Mouse (Mus musculus) hindbrain, embryonic 12.5 days (tissue): ENCODE data around the gene Cnga3. TPM values are rescaled to one million over a fixed set of nuclear protein-coding genes. Genes with fewer than 3 reads are reported as not detected.

ENCODE experiments used
- ATAC-seq: fragments of 200-750 bp; cut with Nextera tagmentation; 2 replicates; pipeline ENCODE4 v1.8.0; 2017; ENCODE audit warnings: moderate TSS enrichment; ENCODE audit not compliant: low FRiP score
- H3K27ac ChIP-seq: fragments of 300-500 bp; sonication (generic); 2 replicates; pipeline ENCODE4 v1.5.1; 2016; ENCODE audit warnings: mild to moderate bottlenecking
- H3K27me3 ChIP-seq: fragments of 300-500 bp; sonication (generic); 2 replicates; pipeline ENCODE4 v1.6.1; 2016; ENCODE audit warnings: mild to moderate bottlenecking
- H3K36me3 ChIP-seq: fragments of 300-500 bp; sonication (generic); 2 replicates; pipeline ENCODE4 v1.6.1; 2016; ENCODE audit warnings: mild to moderate bottlenecking
- H3K4me1 ChIP-seq: fragments of 300-500 bp; sonication (generic); 2 replicates; pipeline ENCODE4 v1.6.1; 2016
- H3K4me2 ChIP-seq: fragments of 300-500 bp; sonication (generic); replicated peaks from 2 replicates; pipeline ENCODE4 v1.6.1; 2016; ENCODE audit warnings: mild to moderate bottlenecking
- H3K4me3 ChIP-seq: fragments of 300-500 bp; sonication (generic); 2 replicates; pipeline ENCODE4 v1.5.1; 2016; ENCODE audit warnings: mild to moderate bottlenecking
- H3K9ac ChIP-seq: fragments of 300-500 bp; sonication (generic); 2 replicates; pipeline ENCODE4 v1.6.1; 2016; ENCODE audit warnings: mild to moderate bottlenecking, moderate library complexity
- H3K9me3 ChIP-seq: fragments of 300-500 bp; sonication (generic); replicated peaks from 2 replicates; pipeline ENCODE4 v1.6.1; 2016; ENCODE audit warnings: mild to moderate bottlenecking
- WGBS: fragments of 180-500 bp; shearing (Covaris S2); methylation state at CpG from one replicate; pipeline ENCODE4 v1.1.7; 2016; 5-methylcytosine and 5-hydroxymethylcytosine counted together
- polyA plus RNA-seq: library from polyadenylated mRNA; unstranded; fragments of >200 nt; fragmentation: Nextera tagmentation; extraction: Ambion mirVana; gene quantifications from 2 replicates; pipeline ENCODE4 v1.2.1, GENCODE M21; 2016

Gene Cnga3
- polyA plus RNA-seq, 1 experiment from 2014 or later, result 0.15 TPM

DNA sequence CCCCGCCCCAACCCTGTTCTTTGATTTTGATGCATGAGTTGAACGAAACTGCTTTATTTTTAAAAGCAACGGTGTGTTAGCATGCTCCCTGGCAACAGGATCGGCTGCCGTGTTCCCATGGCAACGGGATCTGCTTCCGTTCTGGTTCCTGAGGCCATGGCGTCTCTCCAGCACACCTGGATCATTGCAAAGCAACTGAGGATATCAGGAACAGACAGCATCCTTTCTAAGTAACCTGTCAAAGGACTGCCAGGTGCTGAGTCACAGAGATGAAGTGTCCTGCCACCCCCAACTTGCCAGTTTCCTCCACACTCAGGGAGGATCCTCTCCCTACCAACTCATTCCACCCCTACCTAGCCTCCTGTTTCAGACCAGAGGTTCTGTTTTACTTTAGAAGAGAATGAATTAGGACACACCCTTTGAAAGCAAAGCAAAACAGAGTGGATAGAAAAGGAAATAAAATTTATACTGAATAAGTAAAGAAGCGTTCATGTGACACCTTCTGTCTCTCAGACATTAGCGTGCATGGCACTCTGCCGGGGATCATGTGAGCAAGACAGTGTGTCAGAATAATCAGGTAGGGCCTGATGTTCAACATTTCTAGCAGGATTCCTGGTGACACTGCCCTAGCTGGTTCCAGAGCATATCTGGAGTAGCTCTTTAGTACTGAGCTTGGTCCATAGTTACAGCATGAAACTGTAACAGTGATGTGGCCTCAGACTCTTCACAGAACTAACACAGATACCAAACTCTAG, 74.1 kb downstream of the Cnga3 start:
- no peaks in the 10 kb centered on the region for H3K27me3 ChIP-seq
- no peaks in the 10 kb centered on the region for H3K9me3 ChIP-seq
- 0 out of 2 replicates have a peak, but pooled peaks cover 2% of the 10 kb centered on the region for H3K4me1 ChIP-seq
- no peak for ATAC-seq
- no peak overlapping the region for H3K4me3 ChIP-seq
- no peak overlapping the region for H3K9ac ChIP-seq
- H3K27ac ChIP-seq, result no peak overlapping the region
- WGBS, result 66% methylated on average over 11 of the region's 11 CpGs
- H3K4me2 ChIP-seq, result no peak overlapping the region
- no peaks in the 10 kb centered on the region for H3K36me3 ChIP-seq

- Histone ChIP-seq H3K27me3 (no peaks in the 10 kb centered on the region), H3K27ac (no peak overlapping the region), H3K36me3 (no peaks in the 10 kb centered on the region), H3K4me1 (0 out of 2 replicates have a peak, but pooled peaks cover 2% of the 10 kb centered on the region), H3K4me3 (no peak overlapping the region), H3K9me3 (no peaks in the 10 kb centered on the region), H3K4me2 (no peak overlapping the region), H3K9ac (no peak overlapping the region)
- 83% methylated on average over 7 of the region's 7 CpGs for WGBS
- ATAC-seq, result no peak
Measured at GRCm38 (mm10) chr1:37288941-37289340, 74.7 kb downstream of the Cnga3 start.

GRCm38 (mm10) chr1:37296414-37296813, 82.2 kb downstream of the Cnga3 start:
- no peaks in the 10 kb centered on the region for H3K36me3 ChIP-seq

DNA sequence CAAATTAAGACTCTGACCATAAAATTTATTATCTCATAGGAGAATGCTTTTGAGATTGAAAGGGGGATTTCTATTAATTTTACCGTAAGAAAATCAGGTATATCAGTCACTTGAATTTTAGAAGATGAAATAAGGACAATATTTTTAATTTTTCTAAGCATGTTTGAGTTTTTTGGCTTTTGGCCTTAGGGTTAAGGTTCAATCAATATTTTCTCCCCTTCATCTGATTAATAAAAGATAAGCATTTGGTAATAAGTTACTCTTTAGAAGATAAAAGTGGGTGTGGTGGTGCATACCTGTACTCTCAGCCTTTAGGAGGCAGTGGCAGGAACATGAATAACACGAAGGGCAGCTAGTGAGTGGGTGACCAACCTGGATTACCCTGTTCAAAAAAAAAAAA, 84.7 kb downstream of the Cnga3 start:
- Histone ChIP-seq H3K4me1 (peaks cover 14% of the 10 kb centered on the region), H3K4me2 (no peak overlapping the region), H3K27me3 (no peaks in the 10 kb centered on the region), H3K9me3 (no peaks in the 10 kb centered on the region), H3K9ac (no peak overlapping the region), H3K4me3 (no peak overlapping the region), H3K36me3 (no peaks in the 10 kb centered on the region), H3K27ac (no peak overlapping the region)
- WGBS, result 91% methylated on average over 2 of the region's 2 CpGs
- no peak for ATAC-seq

More at GRCm38 (mm10) chr1:37296414-37296813, 82.2 kb downstream of the Cnga3 start:
- Histone ChIP-seq H3K9me3 (no peaks in the 10 kb centered on the region), H3K27ac (no peak overlapping the region), H3K4me1 (peaks cover 10% of the 10 kb centered on the region), H3K4me2 (no peak overlapping the region), H3K4me3 (no peak overlapping the region), H3K27me3 (no peaks in the 10 kb centered on the region), H3K9ac (no peak overlapping the region)
- 47% methylated on average over 1 of the region's 1 CpGs for WGBS
- no peak for ATAC-seq

DNA sequence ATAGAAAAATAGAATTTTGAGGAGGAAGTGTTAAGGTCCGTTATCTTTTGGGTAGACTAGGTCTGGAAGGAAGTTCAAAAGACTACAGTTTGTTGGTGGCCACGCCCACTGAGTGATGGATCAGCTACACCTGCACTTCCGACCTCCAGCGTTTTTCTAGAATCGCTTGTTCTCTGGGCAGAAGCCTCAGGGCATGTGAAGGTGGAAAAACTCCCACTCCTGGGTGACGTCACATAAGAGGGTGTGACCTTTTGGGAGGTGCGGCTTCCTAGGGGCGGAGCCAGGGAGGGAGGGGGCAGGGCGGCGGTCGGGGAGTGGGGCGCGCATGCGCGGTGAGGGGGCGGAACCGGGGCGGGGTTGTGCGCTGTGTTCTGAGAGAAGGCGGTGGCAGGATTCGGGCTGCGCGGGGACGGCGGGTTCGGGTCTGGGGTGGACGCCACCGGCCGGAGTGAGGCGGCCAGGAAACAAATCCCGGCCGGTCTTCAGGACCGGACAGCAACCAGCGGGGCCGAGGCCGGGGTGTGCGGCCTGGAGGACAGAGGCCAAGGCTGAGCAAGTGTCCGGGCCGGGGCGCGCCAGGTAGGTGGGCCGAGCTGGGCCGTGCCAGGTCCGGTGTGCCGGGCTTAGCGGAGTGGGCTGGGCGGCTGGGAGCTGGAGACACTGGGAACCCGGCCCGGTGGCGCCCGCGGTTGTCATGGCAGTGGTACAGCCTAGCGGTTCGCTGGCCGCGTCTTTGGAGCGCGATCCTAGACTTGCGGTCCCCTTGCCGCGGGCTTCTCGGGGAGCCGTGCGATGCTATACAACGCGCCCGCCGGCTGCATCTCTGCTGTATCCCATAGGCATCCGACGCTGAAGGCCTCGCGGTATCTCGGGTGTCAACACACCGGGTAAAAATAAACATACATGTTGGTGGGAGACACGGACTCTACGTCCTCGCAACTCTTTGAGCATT, 85.6 kb downstream of the Cnga3 start, which contains the start of gene Inpp4a:
Inpp4a (plus strand) TSS at position 326 of the 952 bp plus-strand sequence.
- Histone ChIP-seq H3K27ac (peak within 1 kb of the TSS; percentile 72; the same call in 1 of the 2 replicates), H3K9ac (peak within 1 kb of the TSS; percentile 85), H3K36me3 (no peaks in the 10 kb centered on the region), H3K9me3 (no peaks in the 10 kb centered on the region), H3K4me2 (peak within 1 kb of the TSS; percentile 58), H3K27me3 (no peaks in the 10 kb centered on the region), H3K4me1 (peaks cover 14% of the 10 kb centered on the region), H3K4me3 (peak within 1 kb of the TSS; percentile 94)
- 2% methylated on average over 77 of the region's 77 CpGs for WGBS
- ATAC-seq, result peak; percentile 93

DNA sequence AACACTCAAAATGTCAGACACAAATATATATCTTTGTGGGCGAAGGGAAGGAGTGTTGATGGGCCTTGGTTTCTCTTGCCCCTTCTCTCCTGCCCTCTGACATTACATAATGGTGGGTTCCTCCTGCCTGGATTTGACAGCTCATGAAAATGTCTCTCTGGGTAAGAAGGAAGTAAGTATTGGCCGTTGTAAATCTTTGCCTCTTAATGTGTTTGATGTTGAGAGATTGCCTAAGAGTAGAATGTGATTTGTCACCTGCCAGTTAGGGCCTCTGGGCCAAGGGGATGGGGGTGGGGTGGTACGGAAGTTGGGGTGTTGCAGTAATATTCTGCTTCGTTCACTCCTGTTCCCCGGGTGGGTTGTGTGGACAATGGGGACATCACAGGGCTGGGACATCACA, 86.4 kb downstream of the Cnga3 start:
- no peak for ATAC-seq

GRCm38 (mm10) chr1:37302801-37303200, 88.6 kb downstream of the Cnga3 start:
- no peak overlapping the region for H3K4me3 ChIP-seq
- WGBS, result 72% methylated on average over 3 of the region's 3 CpGs
- H3K9ac ChIP-seq, result no peak overlapping the region
- H3K4me2 ChIP-seq, result no peak overlapping the region
- ATAC-seq, result no peak
- no peaks in the 10 kb centered on the region for H3K36me3 ChIP-seq
- no peak overlapping the region for H3K27ac ChIP-seq
- H3K4me1 ChIP-seq, result peaks cover 15% of the 10 kb centered on the region
- H3K27me3 ChIP-seq, result no peaks in the 10 kb centered on the region
- no peaks in the 10 kb centered on the region for H3K9me3 ChIP-seq

More for the DNA sequence above, 86.4 kb downstream of the Cnga3 start:
- peak overlapping the region; percentile 94 for H3K4me3 ChIP-seq
- peak overlapping the region; percentile 85 for H3K9ac ChIP-seq
- no peak overlapping the region for H3K27ac ChIP-seq
- H3K27me3 ChIP-seq, result no peaks in the 10 kb centered on the region
- peak overlapping the region; percentile 58 for H3K4me2 ChIP-seq
- H3K4me1 ChIP-seq, result peaks cover 15% of the 10 kb centered on the region
- no peaks in the 10 kb centered on the region for H3K36me3 ChIP-seq
- H3K9me3 ChIP-seq, result no peaks in the 10 kb centered on the region
- 70% methylated on average over 5 of the region's 5 CpGs for WGBS

- H3K4me2 ChIP-seq, result no peak overlapping the region
- no peak for ATAC-seq
- H3K27me3 ChIP-seq, result no peaks in the 10 kb centered on the region
- peaks cover 11% of the 10 kb centered on the region for H3K4me1 ChIP-seq
- H3K36me3 ChIP-seq, result no peaks in the 10 kb centered on the region
- 0 out of 2 replicates have a peak, but pooled peaks cover 8% of the 10 kb centered on the region for H3K9me3 ChIP-seq
- 77% methylated on average over 9 of the region's 9 CpGs for WGBS
- H3K27ac ChIP-seq, result no peak overlapping the region
- H3K4me3 ChIP-seq, result no peak overlapping the region
- H3K9ac ChIP-seq, result 0 out of 2 replicates have a peak overlapping the region, but pooled peaks have one; percentile 18
Measured at GRCm38 (mm10) chr1:37305691-37306287, 91.6 kb downstream of the Cnga3 start.

DNA sequence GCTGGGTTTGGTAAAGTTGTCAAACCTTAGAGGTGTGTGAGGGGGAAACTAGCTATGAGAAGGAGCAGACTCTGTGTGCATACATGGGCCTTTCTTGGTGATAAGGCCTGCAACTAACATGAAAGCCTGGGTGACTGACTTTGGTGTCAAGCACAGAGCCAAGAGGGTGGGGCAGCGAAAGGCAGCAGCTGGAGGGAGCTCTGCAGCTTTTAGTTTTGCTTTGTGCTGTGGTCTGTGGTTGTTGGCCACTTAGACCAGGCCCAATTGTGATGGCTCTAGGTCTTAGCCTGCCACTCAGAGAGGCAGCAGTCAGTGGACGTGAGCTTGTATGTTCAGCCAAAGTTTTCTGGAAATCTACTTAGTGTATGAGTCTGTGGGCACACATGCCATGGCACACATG, 93.4 kb downstream of the Cnga3 start:
- H3K9ac ChIP-seq, result no peak overlapping the region
- no peak overlapping the region for H3K27ac ChIP-seq
- 94% methylated on average over 2 of the region's 2 CpGs for WGBS
- H3K27me3 ChIP-seq, result no peaks in the 10 kb centered on the region
- H3K4me1 ChIP-seq, result peaks cover 2% of the 10 kb centered on the region; the same call in 1 of the 2 replicates
- H3K9me3 ChIP-seq, result 0 out of 2 replicates have a peak, but pooled peaks cover 10% of the 10 kb centered on the region
- H3K4me3 ChIP-seq, result no peak overlapping the region
- no peaks in the 10 kb centered on the region for H3K36me3 ChIP-seq
- H3K4me2 ChIP-seq, result no peak overlapping the region
- no peak for ATAC-seq

- no peak overlapping the region for H3K4me2 ChIP-seq
Measured at GRCm38 (mm10) chr1:37308021-37308742, 93.9 kb downstream of the Cnga3 start.

GRCm38 (mm10) chr1:37308743-37309100, 94.5 kb downstream of the Cnga3 start:
- WGBS, result 91% methylated on average over 3 of the region's 3 CpGs
- H3K4me2 ChIP-seq, result no peak overlapping the region
- H3K4me1 ChIP-seq, result peaks cover 2% of the 10 kb centered on the region; the same call in 1 of the 2 replicates
- no peaks in the 10 kb centered on the region for H3K36me3 ChIP-seq
- H3K4me3 ChIP-seq, result no peak overlapping the region
- no peak overlapping the region for H3K9ac ChIP-seq
- no peak for ATAC-seq
- 0 out of 2 replicates have a peak, but pooled peaks cover 10% of the 10 kb centered on the region for H3K9me3 ChIP-seq
- no peak overlapping the region for H3K27ac ChIP-seq
- no peaks in the 10 kb centered on the region for H3K27me3 ChIP-seq

More at GRCm38 (mm10) chr1:37308021-37308742, 93.9 kb downstream of the Cnga3 start:
- Histone ChIP-seq H3K4me1 (peaks cover 2% of the 10 kb centered on the region; the same call in 1 of the 2 replicates), H3K36me3 (no peaks in the 10 kb centered on the region), H3K27me3 (no peaks in the 10 kb centered on the region), H3K4me3 (no peak overlapping the region), H3K27ac (no peak overlapping the region), H3K9ac (no peak overlapping the region), H3K9me3 (0 out of 2 replicates have a peak, but pooled peaks cover 10% of the 10 kb centered on the region)
- 86% methylated on average over 8 of the region's 8 CpGs for WGBS
- ATAC-seq, result no peak
